Mouse (Mus musculus): ENCODE data around the gene Pkd2.

DNA sequence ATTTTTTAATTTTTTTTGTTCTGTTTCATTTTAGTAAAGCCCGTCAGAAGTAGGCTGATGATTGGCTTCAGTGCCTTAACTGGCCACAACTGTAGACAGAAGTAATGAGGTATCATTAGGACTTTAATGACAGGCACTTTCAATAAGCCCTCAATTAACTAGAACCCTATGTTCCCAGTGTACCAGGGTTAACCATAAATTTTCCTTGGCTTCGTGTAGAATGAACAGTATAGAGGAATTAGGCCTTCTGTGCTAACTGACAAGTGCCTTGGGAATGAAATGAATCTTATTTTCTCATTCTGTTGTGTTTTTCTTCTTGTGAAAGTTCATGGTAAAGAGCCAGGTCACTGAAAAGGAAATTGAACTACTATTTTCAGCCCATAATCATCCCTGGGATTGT, 43.3 kb upstream of the Pkd2 start:
- TF ChIP-seq CTCF (IDR thresholded peaks at IDR 0.05; ENCODE audit: low read depth, low read length) (no peak), POLR2A (IDR thresholded peaks at IDR 0.05; ENCODE audit: extremely low read depth, insufficient read depth, low read length) (no peak)
